ENCODE assay signal across 9 mouse cellular contexts in the genomic region with DNA sequence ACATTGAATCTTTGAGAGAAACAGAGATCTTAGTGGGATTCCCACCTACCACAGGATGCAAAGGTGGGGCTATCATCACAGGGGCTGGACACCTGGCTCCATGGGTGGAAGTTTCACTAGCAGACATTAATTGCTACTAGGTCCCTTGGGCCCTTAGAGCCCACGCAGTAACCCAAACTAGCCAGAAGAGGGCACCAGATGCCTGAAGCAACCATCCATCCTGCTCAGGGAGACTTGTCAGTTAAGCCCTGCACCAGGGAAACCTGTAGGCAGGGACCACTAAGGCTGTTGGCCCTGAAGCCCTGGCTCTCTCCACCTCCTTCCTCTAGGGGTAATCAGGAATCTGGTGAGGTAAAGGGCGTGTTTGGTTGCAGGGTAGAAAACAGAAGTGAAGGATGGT. TPM values are rescaled to one million over a fixed set of nuclear protein-coding genes. Genes with fewer than 3 reads are reported as not detected.
A peak's percentile ranks its signal among the peaks of the same experiment; 100 is the strongest.
DNase-seq lines count a peak whose midpoint lies in the region; ATAC-seq and TF ChIP-seq lines count a peak whose summit lies in the region.
"Had no signal": no experiment of that assay in that cellular context is flagged by ENCODE, and none has a peak within 500 bp of the region (broad histone marks: within the 10 kb centered on the region; RNA-seq: fewer than 3 reads in every experiment).

No protein-coding gene starts in this region.

- no peaks in the 10 kb centered on the region; the same call in 1 of the 2 replicates for H3K4me1 ChIP-seq in cortical plate, adult 2 months (ENCODE audit: control insufficient read depth, insufficient read depth, low read length)
- H3K4me1 ChIP-seq in lung, embryonic 14.5 days (ENCODE audit: insufficient read depth): peaks cover 4% of the 10 kb centered on the region; the same call in 1 of the 2 replicates

- TF ChIP-seq POLR2A in cortical plate, adult 2 months (IDR thresholded peaks at IDR 0.05; ENCODE audit: extremely low read depth, insufficient read depth, low read length): no peak

- no peaks in the 10 kb centered on the region for H3K9me3 ChIP-seq in lung, embryonic 14.5 days (ENCODE audit: low read depth, low read length)

- DNase-seq in gastrocnemius, adult 18-20 months (ENCODE audit: low spot score): peak; percentile 60
- DNase-seq in gastrocnemius, postnatal 25 days: no peak
- peak; percentile 29 for DNase-seq in urinary bladder, adult 2 months (ENCODE audit: low spot score)
- DNase-seq in urinary bladder, adult 18-20 months (ENCODE audit: low spot score in 2 of 2): no peak
- peak; percentile 39 to 73 for DNase-seq in kidney, adult 8-10 months
- DNase-seq in lung, embryonic 14.5 days: peak; percentile 82
- DNase-seq in thymus, postnatal 0 days (ENCODE audit: low spot score): peak; percentile 59

- H3K36me3 ChIP-seq in lung, embryonic 14.5 days (ENCODE audit: insufficient read depth): no peaks in the 10 kb centered on the region

- 21% methylated on average over 2 of the region's 2 CpGs for WGBS in lung, embryonic 14.5 days

- no peak overlapping the region for H3K4me2 ChIP-seq in lung, embryonic 14.5 days

- H3K4me3 ChIP-seq in cortical plate, adult 2 months (ENCODE audit: insufficient read depth, low read length): no peak overlapping the region
- H3K4me3 ChIP-seq in lung, embryonic 14.5 days (ENCODE audit: low read depth, low read length): no peak overlapping the region

- peak; percentile 93 for TF ChIP-seq CTCF in cortical plate, adult 2 months (IDR thresholded peaks at IDR 0.05; ENCODE audit: extremely low read depth, insufficient read depth, low read length)
- peak; percentile 89 for TF ChIP-seq CTCF in lung, embryonic 14.5 days (IDR thresholded peaks at IDR 0.05; ENCODE audit: low read depth)

- H3K27me3 ChIP-seq in lung, embryonic 14.5 days (ENCODE audit: insufficient read depth, low read length): no peaks in the 10 kb centered on the region

- no peak overlapping the region for H3K9ac ChIP-seq in lung, embryonic 14.5 days

- ATAC-seq in lung, embryonic 14.5 days (ENCODE audit: insufficient read depth): no peak

- no peak overlapping the region for H3K27ac ChIP-seq in cortical plate, adult 2 months (ENCODE audit: insufficient read depth, low read length)
- H3K27ac ChIP-seq in lung, embryonic 14.5 days (ENCODE audit: low read depth): no peak overlapping the region

RNA-seq across cellular contexts. Expression of a gene that starts 8.5 kb away (rescaled TPM):
- total RNA-seq in gastrocnemius, adult 18-20 months (2021): under 1 TPM; 0.21 to 0.32 TPM
- total RNA-seq in gastrocnemius, postnatal 25 days (2021): under 1 TPM; 0.26 to 0.51 TPM
- 6.0 and 7.2 TPM in 2 replicates for polyA plus RNA-seq in urinary bladder, adult 2 months (2012; rRNA removed)
- polyA plus RNA-seq in cortical plate, adult 2 months (2012; rRNA removed): 0.58 and 0.89 TPM in 2 replicates
- 0.39 and 0.42 TPM in 2 replicates for polyA plus RNA-seq in lung, embryonic 14.5 days (2014; fragmentation: Nextera tagmentation; extraction: Ambion mirVana)
- polyA plus RNA-seq in thymus, postnatal 0 days (2015; fragmentation: Nextera tagmentation; extraction: Ambion mirVana): 0.45 and 0.55 TPM in 2 replicates

RNA-seq across cellular contexts. Expression of a gene that starts 46.6 kb away (rescaled TPM):
- total RNA-seq in gastrocnemius, adult 18-20 months (2021): not detected
- not detected for total RNA-seq in gastrocnemius, postnatal 25 days (2021)
- not detected in 2 replicates for polyA plus RNA-seq in urinary bladder, adult 2 months (2012; rRNA removed)
- not detected in 2 replicates for polyA plus RNA-seq in cortical plate, adult 2 months (2012; rRNA removed)
- not detected in 2 replicates for polyA plus RNA-seq in lung, embryonic 14.5 days (2014; fragmentation: Nextera tagmentation; extraction: Ambion mirVana)
- not detected in 2 replicates for polyA plus RNA-seq in thymus, postnatal 0 days (2015; fragmentation: Nextera tagmentation; extraction: Ambion mirVana)
- total RNA-seq: layer of hippocampus, adult 8-10 months had no signal

Comparison
In these comparisons a context has a peak if more than half of its experiments do, and no peak if none do; other contexts are left out.
1. DNase-seq: peak in gastrocnemius, adult 18-20 months (single experiment), urinary bladder, adult 2 months (single experiment), kidney, adult 8-10 months (2 of 2), lung, embryonic 14.5 days (single experiment) and thymus, postnatal 0 days (single experiment); none in gastrocnemius, postnatal 25 days (single experiment) and urinary bladder, adult 18-20 months (0 of 2).